26 mouse cellular contexts compared by ENCODE assay signal in genomic region chr17:47757056-47757610, GRCm38 (mm10). TPM values are rescaled to one million over a fixed set of nuclear protein-coding genes. Genes with fewer than 3 reads are reported as not detected.
DNase-seq lines count a peak whose midpoint lies in the region; ATAC-seq lines count a peak whose summit lies in the region.
"Had no signal": no experiment of that assay in that cellular context is flagged by ENCODE, and none has a peak within 500 bp of the region (broad histone marks: within the 10 kb centered on the region; RNA-seq: fewer than 3 reads in every experiment).

No protein-coding gene starts in this region.

- DNase-seq in heart, adult 11 months, result peak; percentile 94
- no peak for DNase-seq in heart, adult 9 months (ENCODE audit: low spot score in 2 of 2)
- DNase-seq in layer of hippocampus, adult 11-12 months (ENCODE audit: low spot score), result peak; percentile 49
- DNase-seq in layer of hippocampus, postnatal 14 days (ENCODE audit: low spot score in 2 of 2), result no peak
- DNase-seq in B cell, adult 2 months, result peak; percentile 15 to 36
- DNase-seq in embryonic facial prominence, embryonic 10.5 days (ENCODE audit: low spot score), result no peak
- no peak for DNase-seq in kidney, postnatal 4 days
- DNase-seq: adrenal gland, postnatal 14 days; cerebellum, postnatal 25 days; kidney, adult 18-20 months; kidney, postnatal 10 days; layer of hippocampus, postnatal 36 days; left cerebral cortex, postnatal 4 days; lung, adult 2 months; spleen, adult 18-20 months; thymus, postnatal 25 days had no signal

- H3K4me2 ChIP-seq in hindbrain, embryonic 12.5 days (replicated peaks), result no peak overlapping the region
- H3K4me2 ChIP-seq: forebrain, embryonic 13.5 days; neural tube, embryonic 12.5 days had no signal

- H3K27me3 ChIP-seq in embryonic facial prominence, embryonic 10.5 days (replicated peaks; ENCODE audit: low read depth, poor library complexity, severe bottlenecking), result 0 out of 2 replicates have a peak, but pooled peaks cover 5% of the 10 kb centered on the region
- no peaks in the 10 kb centered on the region for H3K27me3 ChIP-seq in hindbrain, embryonic 12.5 days
- H3K27me3 ChIP-seq: forebrain, embryonic 13.5 days; neural tube, embryonic 12.5 days; Patski had no signal

- no peak overlapping the region for H3K4me3 ChIP-seq in embryonic facial prominence, embryonic 10.5 days
- H3K4me3 ChIP-seq in hindbrain, embryonic 12.5 days, result no peak overlapping the region
- H3K4me3 ChIP-seq: forebrain, embryonic 13.5 days; megakaryocyte, embryonic 14.5 days; neural tube, embryonic 12.5 days had no signal

- peaks cover 8% of the 10 kb centered on the region; the same call in 1 of the 2 replicates for H3K4me1 ChIP-seq in embryonic facial prominence, embryonic 10.5 days
- no peaks in the 10 kb centered on the region for H3K4me1 ChIP-seq in hindbrain, embryonic 12.5 days
- H3K4me1 ChIP-seq: forebrain, embryonic 13.5 days; neural tube, embryonic 12.5 days had no signal

- no peaks in the 10 kb centered on the region for H3K36me3 ChIP-seq in embryonic facial prominence, embryonic 10.5 days (replicated peaks)
- H3K36me3 ChIP-seq in hindbrain, embryonic 12.5 days, result no peaks in the 10 kb centered on the region
- H3K36me3 ChIP-seq: neural tube, embryonic 12.5 days had no signal

- peak overlapping the region; percentile 48; the same call in 1 of the 2 replicates for H3K27ac ChIP-seq in embryonic facial prominence, embryonic 10.5 days (replicated peaks)
- H3K27ac ChIP-seq in hindbrain, embryonic 12.5 days, result no peak overlapping the region
- H3K27ac ChIP-seq: forebrain, embryonic 13.5 days; neural tube, embryonic 12.5 days; stomach, postnatal 0 days had no signal

- 81% methylated on average over 7 of the region's 7 CpGs for WGBS in embryonic facial prominence, embryonic 10.5 days
- 85% methylated on average over 7 of the region's 7 CpGs for WGBS in hindbrain, embryonic 12.5 days

- no peaks in the 10 kb centered on the region for H3K9me3 ChIP-seq in embryonic facial prominence, embryonic 10.5 days
- H3K9me3 ChIP-seq in hindbrain, embryonic 12.5 days (replicated peaks), result no peaks in the 10 kb centered on the region
- H3K9me3 ChIP-seq: forebrain, embryonic 13.5 days; megakaryocyte, embryonic 14.5 days; neural tube, embryonic 12.5 days had no signal

- H3K9ac ChIP-seq in hindbrain, embryonic 12.5 days, result no peak overlapping the region
- H3K9ac ChIP-seq: forebrain, embryonic 13.5 days; neural tube, embryonic 12.5 days had no signal

- ATAC-seq in hindbrain, embryonic 12.5 days (ENCODE audit: low FRiP score), result no peak
- ATAC-seq: activated CD4-positive, CD25-positive, alpha-beta regulatory T cell, adult 4 months; forebrain, embryonic 13.5 days; midbrain, embryonic 16.5 days had no signal

RNA-seq across cellular contexts. Expression of gene Tfeb, which starts 20.3 kb away (rescaled TPM):
- total RNA-seq in layer of hippocampus, postnatal 14 days (2021), result 10 to 100 TPM; 12.6 to 14.8 TPM
- 2.3 and 2.9 TPM in 2 replicates for polyA plus RNA-seq in embryonic facial prominence, embryonic 10.5 days (2016; fragmentation: Nextera tagmentation; extraction: Ambion mirVana)
- polyA plus RNA-seq in hindbrain, embryonic 12.5 days (2016; fragmentation: Nextera tagmentation; extraction: Ambion mirVana), result 4.9 TPM in 2 replicates

RNA-seq across cellular contexts. Expression of gene Pgc, which starts 30.5 kb away (rescaled TPM):
- not detected for total RNA-seq in layer of hippocampus, postnatal 14 days (2021)
- polyA plus RNA-seq in embryonic facial prominence, embryonic 10.5 days (2016; fragmentation: Nextera tagmentation; extraction: Ambion mirVana), result 0.10 TPM in 1 of 2 replicates, not detected in the other
- not detected in 2 replicates for polyA plus RNA-seq in hindbrain, embryonic 12.5 days (2016; fragmentation: Nextera tagmentation; extraction: Ambion mirVana)
- total RNA-seq: adrenal gland, postnatal 14 days; hematopoietic stem cell, adult 5-6 weeks; layer of hippocampus, postnatal 36 days; left cerebral cortex, postnatal 4 days; liver, adult 2 months had no signal
- polyA plus RNA-seq: activated CD4-positive, CD25-positive, alpha-beta regulatory T cell, adult 4 months; forebrain, embryonic 13.5 days; neural tube, embryonic 12.5 days; Patski had no signal

Comparison
In these comparisons a context has a peak if more than half of its experiments do, and no peak if none do; other contexts are left out.
1. DNase-seq: peak in heart, adult 11 months (single experiment), layer of hippocampus, adult 11-12 months (single experiment) and B cell, adult 2 months (2 of 2); none in heart, adult 9 months (0 of 2), layer of hippocampus, postnatal 14 days (0 of 2), embryonic facial prominence, embryonic 10.5 days (single experiment) and kidney, postnatal 4 days (0 of 2).